Mouse (Mus musculus): ENCODE data around the gene Olfr611. TPM values are rescaled to one million over a fixed set of nuclear protein-coding genes. Genes with fewer than 3 reads are reported as not detected.
"Not testable (repeated sequence)": the region's sequence is repeated elsewhere in the genome, so short reads cannot be mapped to it uniquely, and the experiment has no call there.

Gene Olfr611
- not detected in 2 replicates for total RNA-seq (2017)

DNA sequence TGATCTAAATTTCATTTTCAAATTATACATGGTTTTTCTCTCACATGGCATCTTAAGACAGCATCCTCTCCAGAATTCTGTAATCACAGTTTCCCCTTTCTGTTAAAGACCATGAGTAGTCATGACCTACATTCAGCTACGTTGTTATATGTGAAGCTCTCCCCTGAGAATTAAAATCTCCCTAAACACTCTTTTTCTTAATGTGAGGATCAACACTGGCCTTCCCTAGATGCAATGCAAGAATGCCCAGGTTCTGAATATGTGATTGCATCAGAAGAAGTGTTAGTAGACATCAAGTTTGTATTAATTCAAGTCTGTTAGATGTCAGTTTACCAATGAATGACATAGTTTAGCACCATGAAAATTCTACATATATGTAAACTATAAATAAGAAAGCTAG, at the start of gene Olfr611:
TSS of gene Olfr611 (minus strand) at position 101 of the 400 bp plus-strand sequence.
- ATAC-seq (ENCODE audit: extremely low read depth, insufficient number of reproducible peaks, low FRiP score, poor library complexity, severe bottlenecking): not testable (repeated sequence)

DNA sequence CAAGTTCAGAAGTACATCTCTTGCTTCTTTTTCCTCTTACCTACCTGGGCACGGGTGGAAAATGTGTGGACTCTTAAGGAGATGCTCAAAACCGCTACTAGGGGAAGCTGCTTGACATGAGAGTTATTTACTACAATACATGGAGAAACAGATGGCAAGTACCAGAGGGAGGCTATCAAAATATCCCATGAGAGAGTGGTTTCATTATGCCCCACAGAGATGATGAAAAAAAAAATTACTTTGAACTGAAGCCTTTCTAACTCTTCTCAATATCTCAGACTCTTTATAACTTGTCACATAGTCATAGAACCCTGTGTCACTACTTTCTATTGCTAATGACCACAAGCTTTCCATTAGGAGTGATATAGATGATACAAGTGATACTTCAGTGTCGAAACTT, 48.4 kb upstream of the Olfr611 start, which contains the start of gene Olfr616:
TSS of gene Olfr616 (minus strand) at position 101 of the 400 bp plus-strand sequence.
- no peak for ATAC-seq (ENCODE audit: extremely low read depth, insufficient number of reproducible peaks, low FRiP score, poor library complexity, severe bottlenecking)

GRCm38 (mm10) chr7:103555779-103556178, 35.1 kb upstream of the Olfr611 start, which contains the start of gene Olfr615:
Olfr615 (plus strand) TSS chr7:103556079.
- no peak for ATAC-seq (ENCODE audit: extremely low read depth, insufficient number of reproducible peaks, low FRiP score, poor library complexity, severe bottlenecking)

GRCm38 (mm10) chr7:103547774-103548173, 27.1 kb upstream of the Olfr611 start, which contains the start of gene Olfr613:
Olfr613 (plus strand) TSS chr7:103548074.
- no peak for ATAC-seq (ENCODE audit: extremely low read depth, insufficient number of reproducible peaks, low FRiP score, poor library complexity, severe bottlenecking)

DNA sequence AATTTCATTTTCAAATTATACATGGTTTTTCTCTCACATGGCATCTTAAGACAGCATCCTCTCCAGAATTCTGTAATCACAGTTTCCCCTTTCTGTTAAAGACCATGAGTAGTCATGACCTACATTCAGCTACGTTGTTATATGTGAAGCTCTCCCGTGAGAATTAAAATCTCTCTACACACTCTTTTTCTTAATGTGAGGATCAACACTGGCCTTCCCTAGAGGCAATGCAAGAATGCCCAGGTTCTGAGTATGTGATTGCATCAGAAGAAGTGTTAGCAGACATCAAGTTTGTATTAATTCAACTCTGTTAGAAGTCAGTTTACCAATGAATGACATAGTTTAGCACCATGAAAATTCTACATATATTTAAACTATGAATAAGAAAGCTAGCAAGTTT, 22.0 kb upstream of the Olfr611 start, which contains the start of gene Olfr612:
TSS of gene Olfr612 (minus strand) at position 101 of the 400 bp plus-strand sequence.
- not testable (repeated sequence) for ATAC-seq (ENCODE audit: extremely low read depth, insufficient number of reproducible peaks, low FRiP score, poor library complexity, severe bottlenecking)

DNA sequence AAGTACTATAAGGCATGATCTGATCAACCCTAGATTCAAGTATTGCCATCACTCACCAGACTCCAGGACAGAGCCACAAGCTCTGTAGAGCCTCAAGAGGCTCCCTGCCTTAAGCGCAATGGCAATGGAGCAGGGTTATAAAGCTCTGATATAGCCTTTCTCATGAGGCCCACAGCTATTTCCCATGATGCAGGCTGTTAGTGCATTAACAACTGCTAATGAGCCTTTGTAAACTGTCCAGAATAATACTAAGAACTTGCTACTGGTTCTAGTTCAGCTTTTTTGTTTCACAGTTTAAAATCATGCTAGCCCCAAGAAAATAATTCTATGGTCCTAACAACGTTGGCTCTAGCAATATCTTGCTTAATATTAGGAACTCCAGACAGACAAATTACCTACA, 8.6 kb downstream of the Olfr611 start, which contains the start of gene Olfr610:
TSS of gene Olfr610 (minus strand) at position 101 of the 400 bp plus-strand sequence.
- ATAC-seq (ENCODE audit: extremely low read depth, insufficient number of reproducible peaks, low FRiP score, poor library complexity, severe bottlenecking): no peak

DNA sequence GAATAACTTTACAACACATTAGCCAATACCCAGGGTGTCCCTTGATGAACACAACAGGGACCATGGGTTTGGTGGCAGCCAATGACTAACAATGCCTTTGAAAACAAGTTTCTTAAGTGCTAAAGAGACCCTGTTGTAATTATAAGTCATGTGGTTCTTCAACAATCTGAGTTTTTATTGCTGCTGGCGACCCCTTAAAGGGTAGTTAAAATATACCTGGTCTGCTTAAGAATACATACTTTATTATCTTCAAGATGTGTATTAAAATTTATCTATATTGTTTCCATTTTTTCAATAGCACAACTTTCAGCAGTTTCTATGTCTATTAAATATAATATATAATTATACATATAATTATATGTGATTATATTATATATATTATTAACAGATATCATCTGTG, 22.7 kb downstream of the Olfr611 start, which contains the start of gene Olfr609:
TSS of gene Olfr609 (minus strand) at position 101 of the 400 bp plus-strand sequence.
- no peak for ATAC-seq (ENCODE audit: extremely low read depth, insufficient number of reproducible peaks, low FRiP score, poor library complexity, severe bottlenecking)

DNA sequence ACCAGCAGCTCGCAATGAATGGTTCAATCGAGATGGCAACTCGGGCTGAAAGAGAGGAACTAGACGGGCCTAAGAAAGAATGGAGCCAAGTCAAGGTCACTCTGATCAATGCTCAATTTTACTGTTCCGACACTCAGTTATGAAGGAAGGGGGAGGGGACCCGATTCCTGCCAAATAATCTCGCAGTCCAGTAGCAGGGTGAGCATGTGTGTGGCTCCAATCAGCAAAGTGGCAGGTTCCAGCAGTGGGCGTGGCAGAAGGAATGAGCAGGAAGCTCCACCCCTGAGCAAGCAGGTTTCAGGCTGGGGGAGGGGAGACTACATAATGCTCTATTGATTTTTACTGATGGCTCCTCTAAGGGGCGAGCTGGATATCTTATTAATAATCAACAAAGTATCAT, 43.5 kb downstream of the Olfr611 start:
- not testable (repeated sequence) for ATAC-seq (ENCODE audit: extremely low read depth, insufficient number of reproducible peaks, low FRiP score, poor library complexity, severe bottlenecking)

GRCm38 (mm10) chr7:103469577-103469976, 51.1 kb downstream of the Olfr611 start, which contains the start of gene Olfr608:
Olfr608 (plus strand) TSS chr7:103469877.
- no peak for ATAC-seq (ENCODE audit: extremely low read depth, insufficient number of reproducible peaks, low FRiP score, poor library complexity, severe bottlenecking)

Other genes starting within 250 kb of the Olfr611 start
- gene Olfr596, start 215.2 kb downstream of the Olfr611 start, total RNA-seq (2017): not detected in 2 replicates
- not detected in 2 replicates for gene Olfr597, start 204.5 kb downstream of the Olfr611 start, total RNA-seq (2017)
- gene Olfr598, start 197.3 kb downstream of the Olfr611 start, total RNA-seq (2017): not detected in 2 replicates
- not detected in 2 replicates for gene Olfr599, start 184.9 kb downstream of the Olfr611 start, total RNA-seq (2017)
- gene Olfr600, start 171.2 kb downstream of the Olfr611 start, total RNA-seq (2017): 0.23 TPM in 1 of 2 replicates, not detected in the other
- gene Olfr601, start 158.2 kb downstream of the Olfr611 start, total RNA-seq (2017): not detected in 2 replicates
- gene Olfr603, start 134.7 kb downstream of the Olfr611 start, total RNA-seq (2017): not detected in 2 replicates
- not detected in 2 replicates for gene Usp17lc, start 105.8 kb downstream of the Olfr611 start, total RNA-seq (2017)
- gene Olfr605, start 75.4 kb downstream of the Olfr611 start, total RNA-seq (2017): not detected in 2 replicates
- gene Olfr606, start 71.8 kb downstream of the Olfr611 start, total RNA-seq (2017): not detected in 2 replicates
- not detected in 2 replicates for gene Olfr607, start 56.7 kb downstream of the Olfr611 start, total RNA-seq (2017)
- not detected in 2 replicates for gene Olfr608, start 51.0 kb downstream of the Olfr611 start, total RNA-seq (2017)
- gene Olfr609, start 22.8 kb downstream of the Olfr611 start, total RNA-seq (2017): 0.12 TPM in 1 of 2 replicates, not detected in the other
- not detected in 2 replicates for gene Olfr610, start 8.7 kb downstream of the Olfr611 start, total RNA-seq (2017)
- gene Olfr612, start 21.9 kb upstream of the Olfr611 start, total RNA-seq (2017): not detected in 2 replicates
- gene Olfr613, start 27.2 kb upstream of the Olfr611 start, total RNA-seq (2017): not detected in 2 replicates
- gene Olfr615, start 35.2 kb upstream of the Olfr611 start, total RNA-seq (2017): not detected in 2 replicates
- not detected in 2 replicates for gene Olfr616, start 48.3 kb upstream of the Olfr611 start, total RNA-seq (2017)
- gene Olfr617, start 52.2 kb upstream of the Olfr611 start, total RNA-seq (2017): not detected in 2 replicates
- not detected in 2 replicates for gene Olfr618, start 69.3 kb upstream of the Olfr611 start, total RNA-seq (2017)
- not detected in 2 replicates for gene Olfr619, start 79.7 kb upstream of the Olfr611 start, total RNA-seq (2017)
- gene Olfr620, start 91.7 kb upstream of the Olfr611 start, total RNA-seq (2017): 0.25 TPM in 1 of 2 replicates, not detected in the other
- gene Olfr622, start 121.9 kb upstream of the Olfr611 start, total RNA-seq (2017): not detected in 2 replicates
- gene Olfr623, start 142.9 kb upstream of the Olfr611 start, total RNA-seq (2017): not detected in 2 replicates
- 0.12 TPM in 1 of 2 replicates, not detected in the other for gene Olfr624, start 150.3 kb upstream of the Olfr611 start, total RNA-seq (2017)
- not detected in 2 replicates for gene Olfr625-ps1, start 161.9 kb upstream of the Olfr611 start, total RNA-seq (2017)
- gene Olfr243, start 193.8 kb upstream of the Olfr611 start, total RNA-seq (2017): 0.12 TPM in 1 of 2 replicates, not detected in the other
- not detected in 2 replicates for gene Olfr628, start 209.5 kb upstream of the Olfr611 start, total RNA-seq (2017)
- not detected in 2 replicates for gene Olfr629, start 224.1 kb upstream of the Olfr611 start, total RNA-seq (2017)
- gene Olfr630, start 236.5 kb upstream of the Olfr611 start, total RNA-seq (2017): not detected in 2 replicates

Measured in neutrophil, adult 5-6 weeks (primary cell).